Mouse (Mus musculus): ENCODE results near the gene Echdc3.

DNA sequence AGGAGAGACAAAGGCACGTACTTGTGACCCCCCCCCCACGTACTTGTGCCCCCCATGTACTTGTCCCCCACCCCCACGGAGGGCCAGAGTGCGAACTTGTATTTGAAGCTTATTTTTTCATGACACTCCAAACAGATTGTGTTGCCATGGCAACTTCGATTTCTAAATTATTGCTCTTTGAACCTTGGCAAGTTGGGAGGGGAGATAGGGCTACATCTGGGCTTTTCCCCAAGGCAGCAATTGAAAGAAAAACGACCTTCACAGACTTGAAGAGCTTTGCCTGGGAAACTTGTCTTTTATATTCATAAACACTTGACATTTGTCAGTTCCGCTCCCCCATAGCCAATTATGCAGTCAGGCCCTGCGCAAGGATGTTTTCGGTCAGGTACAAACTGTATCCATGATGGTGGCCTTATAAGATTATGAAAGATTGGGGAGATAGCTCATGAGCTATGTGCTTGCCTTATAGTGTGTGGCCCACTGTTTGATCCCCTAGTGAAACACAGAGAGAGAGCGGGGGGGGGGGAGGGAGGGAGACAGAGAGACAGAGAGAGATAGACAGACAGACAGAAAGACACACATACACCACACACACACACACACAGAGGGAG, 16.4 kb downstream of the Echdc3 start:
- no peak for TF ChIP-seq CTCF (IDR thresholded peaks at IDR 0.05; ENCODE audit: extremely low read depth, insufficient read depth, low read length)
- no peak for TF ChIP-seq POLR2A (IDR thresholded peaks at IDR 0.05; ENCODE audit: extremely low read depth, insufficient read depth, low read length)

All from cortical plate, adult 2 months (tissue).